Mouse (Mus musculus) forebrain, embryonic 12.5 days (tissue): Measurements from ENCODE around the gene Rasl10b. TPM values are rescaled to one million over a fixed set of nuclear protein-coding genes. Genes with fewer than 3 reads are reported as not detected.

Source experiments
- ATAC-seq: fragments of 200-750 bp; cut with Nextera tagmentation; 2 replicates; pipeline ENCODE4 v1.8.0; 2017; ENCODE audit warnings: moderate TSS enrichment; ENCODE audit not compliant: low FRiP score
- H3K27ac ChIP-seq: fragments of 300-500 bp; sonication (generic); 2 replicates; pipeline ENCODE4 v1.5.1; 2016; ENCODE audit warnings: mild to moderate bottlenecking
- H3K27me3 ChIP-seq: fragments of 300-500 bp; sonication (generic); 2 replicates; pipeline ENCODE4 v1.6.1; 2016; ENCODE audit warnings: mild to moderate bottlenecking
- H3K36me3 ChIP-seq: fragments of 300-500 bp; sonication (generic); replicated peaks from 2 replicates; pipeline ENCODE4 v1.6.1; 2016; ENCODE audit warnings: mild to moderate bottlenecking
- H3K4me1 ChIP-seq: fragments of 300-500 bp; sonication (generic); 2 replicates; pipeline ENCODE4 v1.6.1; 2016
- H3K4me2 ChIP-seq: fragments of 300-500 bp; sonication (generic); 2 replicates; pipeline ENCODE4 v1.6.1; 2016; ENCODE audit warnings: mild to moderate bottlenecking, moderate library complexity
- H3K4me3 ChIP-seq: fragments of 300-500 bp; sonication (generic); replicated peaks from 2 replicates; pipeline ENCODE4 v1.5.1; 2016; ENCODE audit warnings: mild to moderate bottlenecking
- H3K9ac ChIP-seq: fragments of 300-500 bp; sonication (generic); 2 replicates; pipeline ENCODE4 v1.6.1; 2016; ENCODE audit warnings: mild to moderate bottlenecking
- H3K9me3 ChIP-seq: fragments of 300-500 bp; sonication (generic); 2 replicates; pipeline ENCODE4 v1.6.1; 2016
- WGBS: fragments of 180-500 bp; shearing (Covaris S2); methylation state at CpG from one replicate; pipeline ENCODE4 v1.1.7; 2016; 5-methylcytosine and 5-hydroxymethylcytosine counted together
- polyA plus RNA-seq: library from polyadenylated mRNA; unstranded; fragments of >200 nt; fragmentation: Nextera tagmentation; extraction: Ambion mirVana; gene quantifications from 2 replicates; pipeline ENCODE4 v1.2.1, GENCODE M21; 2016

Gene Rasl10b
- polyA plus RNA-seq, 1 experiment from 2014 or later = 11.0 TPM

GRCm38 (mm10) chr11:83408242-83408641 is 695 bp upstream of the Rasl10b start:
- H3K4me1 ChIP-seq = peaks cover 21% of the 10 kb centered on the region
- 42% methylated on average over 8 of the region's 8 CpGs for WGBS
- H3K4me3 ChIP-seq = no peak overlapping the region
- H3K4me2 ChIP-seq = no peak overlapping the region
- H3K9me3 ChIP-seq = no peaks in the 10 kb centered on the region
- H3K27me3 ChIP-seq = peaks cover 18% of the 10 kb centered on the region
- H3K27ac ChIP-seq = no peak overlapping the region
- ATAC-seq = no peak
- peaks cover 10% of the 10 kb centered on the region for H3K36me3 ChIP-seq
- H3K9ac ChIP-seq = no peak overlapping the region

GRCm38 (mm10) chr11:83409792-83410291 is 905 bp downstream of the Rasl10b start:
- Histone ChIP-seq H3K4me1 (peaks cover 21% of the 10 kb centered on the region), H3K9ac (peak overlapping the region; percentile 94), H3K9me3 (no peaks in the 10 kb centered on the region), H3K4me3 (peak overlapping the region; percentile 83), H3K36me3 (no peaks in the 10 kb centered on the region), H3K27me3 (peaks cover 22% of the 10 kb centered on the region), H3K27ac (peak overlapping the region; percentile 63; the same call in 1 of the 2 replicates), H3K4me2 (peak overlapping the region; percentile 90)
- WGBS = under 1% methylated on average over 16 of the region's 40 CpGs
- peak; percentile 69 for ATAC-seq

GRCm38 (mm10) chr11:83410510-83410909 is 1.6 kb downstream of the Rasl10b start:
- Histone ChIP-seq H3K36me3 (no peaks in the 10 kb centered on the region), H3K27ac (no peak overlapping the region), H3K9me3 (no peaks in the 10 kb centered on the region), H3K4me3 (peak overlapping the region; percentile 83), H3K4me1 (peaks cover 21% of the 10 kb centered on the region), H3K4me2 (peak overlapping the region; percentile 90), H3K9ac (peak overlapping the region; percentile 94; the same call in 1 of the 2 replicates), H3K27me3 (peaks cover 22% of the 10 kb centered on the region)
- WGBS = 29% methylated on average over 6 of the region's 6 CpGs
- ATAC-seq = no peak

DNA sequence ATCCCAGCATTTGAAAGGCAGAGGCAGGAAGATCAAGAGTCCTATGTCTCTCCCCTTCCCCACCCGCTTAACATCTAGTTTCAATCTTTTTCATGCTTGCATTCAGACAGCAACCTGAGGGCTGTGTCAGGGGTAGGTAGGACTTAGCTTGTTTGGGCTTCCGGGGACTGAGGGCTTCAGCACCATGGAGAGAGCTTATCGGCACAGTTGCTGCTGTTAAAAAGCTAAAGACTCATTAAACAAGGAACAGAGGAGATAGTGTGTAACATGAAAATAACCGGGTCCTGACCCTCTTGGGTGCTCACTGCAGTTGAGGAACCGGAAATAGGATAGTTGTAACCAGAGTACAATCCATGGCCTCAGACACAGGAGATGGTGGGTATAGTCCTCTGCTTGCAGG is 8.1 kb downstream of the Rasl10b start:
- H3K27me3 ChIP-seq = peaks cover 63% of the 10 kb centered on the region
- no peak for ATAC-seq
- no peak overlapping the region for H3K4me3 ChIP-seq
- H3K27ac ChIP-seq = no peak overlapping the region
- peaks cover 9% of the 10 kb centered on the region for H3K4me1 ChIP-seq
- no peaks in the 10 kb centered on the region for H3K36me3 ChIP-seq
- no peak overlapping the region for H3K9ac ChIP-seq
- WGBS = 13% methylated on average over 5 of the region's 5 CpGs
- no peak overlapping the region for H3K4me2 ChIP-seq
- no peaks in the 10 kb centered on the region for H3K9me3 ChIP-seq

GRCm38 (mm10) chr11:83417708-83418107 is 8.8 kb downstream of the Rasl10b start:
- H3K36me3 ChIP-seq = no peaks in the 10 kb centered on the region
- H3K4me2 ChIP-seq = no peak overlapping the region
- H3K27me3 ChIP-seq = peaks cover 68% of the 10 kb centered on the region

GRCm38 (mm10) chr11:83418566-83418965 is 9.6 kb downstream of the Rasl10b start:
- Histone ChIP-seq H3K4me1 (peaks cover 9% of the 10 kb centered on the region), H3K4me3 (peak overlapping the region; percentile 21; the same call in 1 of the 2 replicates), H3K27ac (no peak overlapping the region), H3K9ac (no peak overlapping the region), H3K27me3 (peaks cover 63% of the 10 kb centered on the region), H3K4me2 (peak overlapping the region; percentile 42), H3K36me3 (no peaks in the 10 kb centered on the region), H3K9me3 (no peaks in the 10 kb centered on the region)
- peak; percentile 64 for ATAC-seq
- WGBS = 6% methylated on average over 38 of the region's 38 CpGs

More at GRCm38 (mm10) chr11:83417708-83418107, 8.8 kb downstream of the Rasl10b start:
- no peak for ATAC-seq
- H3K9me3 ChIP-seq = no peaks in the 10 kb centered on the region
- no peak overlapping the region for H3K27ac ChIP-seq
- no peak overlapping the region for H3K9ac ChIP-seq
- WGBS = 80% methylated on average over 7 of the region's 7 CpGs
- peaks cover 9% of the 10 kb centered on the region for H3K4me1 ChIP-seq
- no peak overlapping the region for H3K4me3 ChIP-seq

- no peak overlapping the region for H3K9ac ChIP-seq
- H3K27ac ChIP-seq = no peak overlapping the region
- H3K4me3 ChIP-seq = no peak overlapping the region
- peaks cover 9% of the 10 kb centered on the region for H3K4me1 ChIP-seq
- peaks cover 63% of the 10 kb centered on the region for H3K27me3 ChIP-seq
- 0 out of 2 replicates have a peak, but pooled peaks have one; percentile 27 for ATAC-seq
- no peaks in the 10 kb centered on the region for H3K36me3 ChIP-seq
- WGBS = 34% methylated on average over 4 of the region's 4 CpGs
- no peaks in the 10 kb centered on the region for H3K9me3 ChIP-seq
- H3K4me2 ChIP-seq = no peak overlapping the region
Measured at GRCm38 (mm10) chr11:83420338-83420737, 11.4 kb downstream of the Rasl10b start.

GRCm38 (mm10) chr11:83421305-83421704 is 12.4 kb downstream of the Rasl10b start:
- Histone ChIP-seq H3K4me2 (no peak overlapping the region), H3K4me3 (no peak overlapping the region), H3K27ac (no peak overlapping the region), H3K36me3 (no peaks in the 10 kb centered on the region), H3K9ac (no peak overlapping the region), H3K9me3 (no peaks in the 10 kb centered on the region), H3K4me1 (peaks cover 9% of the 10 kb centered on the region), H3K27me3 (peaks cover 61% of the 10 kb centered on the region)
- WGBS = 6% methylated on average over 9 of the region's 9 CpGs
- ATAC-seq = no peak

DNA sequence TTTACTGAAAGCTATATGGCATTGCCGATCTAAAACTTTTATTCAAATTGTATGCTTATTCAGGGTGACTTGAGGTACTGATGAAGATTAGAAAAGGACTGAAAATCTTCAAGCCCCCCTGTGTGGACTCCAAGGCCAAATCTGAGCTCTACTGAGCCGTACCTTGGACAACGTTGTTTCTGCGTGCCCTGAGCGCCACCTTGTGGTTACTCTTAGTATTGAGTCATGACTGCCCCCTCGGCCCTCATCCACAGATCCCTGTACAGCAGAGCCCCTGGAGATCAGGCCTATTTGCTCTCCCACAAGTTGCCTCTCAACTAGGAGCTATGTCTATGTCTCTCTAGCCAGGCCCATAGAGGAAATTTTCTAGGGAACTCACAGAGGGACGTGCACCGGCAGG is 15.7 kb downstream of the Rasl10b start:
- Histone ChIP-seq H3K27me3 (peaks cover 64% of the 10 kb centered on the region), H3K9me3 (no peaks in the 10 kb centered on the region), H3K4me2 (no peak overlapping the region), H3K9ac (no peak overlapping the region), H3K4me1 (no peaks in the 10 kb centered on the region), H3K36me3 (no peaks in the 10 kb centered on the region), H3K4me3 (no peak overlapping the region), H3K27ac (no peak overlapping the region)
- ATAC-seq = peak; percentile 58; the same call in 1 of the 2 replicates
- WGBS = 6% methylated on average over 8 of the region's 8 CpGs

- 46% methylated on average over 17 of the region's 17 CpGs for WGBS
- Histone ChIP-seq H3K27ac (no peak overlapping the region), H3K4me3 (no peak overlapping the region), H3K27me3 (peaks cover 45% of the 10 kb centered on the region), H3K4me1 (no peaks in the 10 kb centered on the region), H3K9ac (no peak overlapping the region), H3K36me3 (no peaks in the 10 kb centered on the region), H3K4me2 (no peak overlapping the region), H3K9me3 (no peaks in the 10 kb centered on the region)
- no peak for ATAC-seq
Measured at GRCm38 (mm10) chr11:83426964-83427363, 18.0 kb downstream of the Rasl10b start.

GRCm38 (mm10) chr11:83429355-83429754 is 20.4 kb downstream of the Rasl10b start, which contains the start of gene Gas2l2:
Gas2l2 (minus strand) TSS chr11:83429455.
- no peak for ATAC-seq
- H3K4me3 ChIP-seq = no peak within 1 kb of the TSS
- no peaks in the 10 kb centered on the region for H3K9me3 ChIP-seq
- H3K27ac ChIP-seq = no peak within 1 kb of the TSS
- H3K4me1 ChIP-seq = no peaks in the 10 kb centered on the region
- 59% methylated on average over 5 of the region's 5 CpGs for WGBS
- H3K9ac ChIP-seq = no peak within 1 kb of the TSS
- no peak within 1 kb of the TSS for H3K4me2 ChIP-seq
- peaks cover 38% of the 10 kb centered on the region for H3K27me3 ChIP-seq
- H3K36me3 ChIP-seq = no peaks in the 10 kb centered on the region

DNA sequence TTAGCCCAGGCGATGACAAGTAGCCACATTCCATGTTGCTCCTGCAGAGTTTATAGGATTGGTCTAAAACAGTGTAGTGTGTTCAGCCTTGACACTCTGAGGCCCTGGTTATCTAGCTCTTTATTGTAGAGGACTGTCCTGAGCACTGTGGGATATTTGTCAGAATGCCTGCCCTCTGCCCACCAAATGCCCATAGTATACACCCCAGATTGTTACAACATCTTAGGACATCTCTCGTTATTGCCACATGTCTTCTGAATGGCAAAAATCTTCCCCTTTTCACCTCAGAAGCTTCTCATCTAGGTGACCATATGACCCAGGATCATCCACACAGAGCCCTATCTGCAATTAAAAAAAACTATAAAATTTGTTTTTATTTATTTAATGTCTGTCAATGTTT is 23.6 kb downstream of the Rasl10b start:
- WGBS = 79% methylated on average over 2 of the region's 2 CpGs

DNA sequence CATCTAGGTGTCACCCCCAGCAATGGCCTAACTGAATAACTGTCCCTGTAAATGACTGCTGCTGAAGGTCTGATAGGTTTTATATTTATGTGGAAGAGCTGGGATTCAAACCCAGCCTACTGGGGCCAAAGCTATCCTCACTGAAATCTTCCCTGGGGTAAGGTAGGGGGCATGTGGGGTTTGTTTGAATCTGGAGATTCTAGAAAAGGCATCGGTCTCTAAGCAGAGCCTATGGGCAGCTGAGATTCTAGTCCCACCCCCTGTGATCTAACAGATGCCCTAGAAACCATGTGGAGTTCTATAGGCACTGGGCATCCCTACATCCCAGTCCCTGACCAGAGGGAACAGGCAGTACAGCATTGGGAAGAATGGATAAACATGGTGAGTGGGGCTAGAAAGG is 28.4 kb downstream of the Rasl10b start, which contains the start of gene 1700020L24Rik:
1700020L24Rik (plus strand) TSS at position 301 of the 400 bp plus-strand sequence.
- peaks cover 10% of the 10 kb centered on the region for H3K4me1 ChIP-seq
- H3K4me2 ChIP-seq = no peak within 1 kb of the TSS
- H3K9ac ChIP-seq = no peak within 1 kb of the TSS
- 86% methylated on average over 1 of the region's 1 CpGs for WGBS
- no peak within 1 kb of the TSS for H3K27ac ChIP-seq
- H3K4me3 ChIP-seq = no peak within 1 kb of the TSS
- H3K9me3 ChIP-seq = no peaks in the 10 kb centered on the region
- peaks cover 45% of the 10 kb centered on the region for H3K27me3 ChIP-seq
- no peaks in the 10 kb centered on the region for H3K36me3 ChIP-seq
- no peak for ATAC-seq

More for the DNA sequence above, 23.6 kb downstream of the Rasl10b start:
- no peaks in the 10 kb centered on the region for H3K9me3 ChIP-seq
- no peak overlapping the region for H3K9ac ChIP-seq
- no peak overlapping the region for H3K4me3 ChIP-seq
- H3K36me3 ChIP-seq = no peaks in the 10 kb centered on the region
- H3K4me2 ChIP-seq = no peak overlapping the region
- H3K27ac ChIP-seq = no peak overlapping the region
- H3K27me3 ChIP-seq = peaks cover 35% of the 10 kb centered on the region
- no peaks in the 10 kb centered on the region for H3K4me1 ChIP-seq
- ATAC-seq = no peak
